Mouse (Mus musculus): Measurements from ENCODE around the gene Adora2b.

DNA sequence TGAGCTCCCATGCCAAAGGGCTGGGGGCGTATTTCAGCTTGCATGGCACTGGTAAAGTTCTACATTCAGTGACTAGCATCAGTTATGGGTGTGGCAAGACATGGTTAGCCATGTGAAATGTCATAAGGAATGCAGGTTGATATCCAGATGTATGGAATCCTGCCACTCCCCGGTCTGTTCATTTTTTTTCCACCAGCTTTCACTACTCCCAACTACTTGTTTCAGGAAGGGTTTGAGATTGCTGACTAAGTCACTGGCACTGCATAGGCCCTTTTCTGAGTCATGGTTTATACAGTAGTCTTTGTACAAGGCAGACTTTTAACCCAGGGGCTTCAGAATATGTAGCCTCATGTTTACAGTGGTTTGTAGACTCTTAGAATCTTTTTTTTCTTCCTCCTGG is 60.5 kb downstream of the Adora2b start:
- TF ChIP-seq CTCF (IDR thresholded peaks at IDR 0.05; ENCODE audit: borderline replicate concordance, insufficient read depth, low read depth, low read length) (no peak), POLR2A (IDR thresholded peaks at IDR 0.05; ENCODE audit: borderline replicate concordance, insufficient read depth, low read length) (no peak)
